Mouse (Mus musculus) forebrain, embryonic 16.5 days (tissue): ENCODE results near the gene Osgepl1. TPM values are rescaled to one million over a fixed set of nuclear protein-coding genes. Genes with fewer than 3 reads are reported as not detected.

Experiments
- polyA plus RNA-seq: library from polyadenylated mRNA; unstranded; fragments of >200 nt; fragmentation: Nextera tagmentation; extraction: Ambion mirVana; gene quantifications from 2 replicates; pipeline ENCODE4 v1.2.1, GENCODE M21; 2015

Osgepl1 gene
- polyA plus RNA-seq, 1 experiment from 2014 or later: 20.9 TPM

Other genes with a start within 250 kb of the Osgepl1 start
- gene 1700019A02Rik, start 126.0 kb upstream of the Osgepl1 start, polyA plus RNA-seq: not detected in 2 replicates
- 10.0 and 13.0 TPM in 2 replicates for gene Pms1, start 16.6 kb upstream of the Osgepl1 start, polyA plus RNA-seq
- 48.4 and 51.5 TPM in 2 replicates for gene Ormdl1, start 16.5 kb upstream of the Osgepl1 start, polyA plus RNA-seq
- gene Gm28778, start 16.5 kb upstream of the Osgepl1 start, polyA plus RNA-seq: not detected in 2 replicates
- gene Asdurf, start 39.0 kb downstream of the Osgepl1 start, polyA plus RNA-seq: 1.9 and 5.6 TPM in 2 replicates
- 1.7 TPM in 2 replicates for gene Gm28551, start 39.0 kb downstream of the Osgepl1 start, polyA plus RNA-seq
- 53.8 and 61.7 TPM in 2 replicates for gene Asnsd1, start 39.1 kb downstream of the Osgepl1 start, polyA plus RNA-seq